Mouse (Mus musculus) liver, adult 2 months (tissue): ENCODE results near the gene Pam16.

Source experiments
- CTCF ChIP-seq: fragments of 200-500 bp; IDR thresholded peaks from 2 replicates; pipeline ENCODE4 v1.5.1; 2011; ENCODE audit warnings: low read depth, low read length, control low read depth
- POLR2A ChIP-seq: fragments of 200-500 bp; IDR thresholded peaks from 2 replicates; pipeline ENCODE4 v1.6.1; 2011; ENCODE audit warnings: low read length, control low read depth; ENCODE audit not compliant: insufficient read depth; ENCODE audit errors: extremely low read depth

DNA sequence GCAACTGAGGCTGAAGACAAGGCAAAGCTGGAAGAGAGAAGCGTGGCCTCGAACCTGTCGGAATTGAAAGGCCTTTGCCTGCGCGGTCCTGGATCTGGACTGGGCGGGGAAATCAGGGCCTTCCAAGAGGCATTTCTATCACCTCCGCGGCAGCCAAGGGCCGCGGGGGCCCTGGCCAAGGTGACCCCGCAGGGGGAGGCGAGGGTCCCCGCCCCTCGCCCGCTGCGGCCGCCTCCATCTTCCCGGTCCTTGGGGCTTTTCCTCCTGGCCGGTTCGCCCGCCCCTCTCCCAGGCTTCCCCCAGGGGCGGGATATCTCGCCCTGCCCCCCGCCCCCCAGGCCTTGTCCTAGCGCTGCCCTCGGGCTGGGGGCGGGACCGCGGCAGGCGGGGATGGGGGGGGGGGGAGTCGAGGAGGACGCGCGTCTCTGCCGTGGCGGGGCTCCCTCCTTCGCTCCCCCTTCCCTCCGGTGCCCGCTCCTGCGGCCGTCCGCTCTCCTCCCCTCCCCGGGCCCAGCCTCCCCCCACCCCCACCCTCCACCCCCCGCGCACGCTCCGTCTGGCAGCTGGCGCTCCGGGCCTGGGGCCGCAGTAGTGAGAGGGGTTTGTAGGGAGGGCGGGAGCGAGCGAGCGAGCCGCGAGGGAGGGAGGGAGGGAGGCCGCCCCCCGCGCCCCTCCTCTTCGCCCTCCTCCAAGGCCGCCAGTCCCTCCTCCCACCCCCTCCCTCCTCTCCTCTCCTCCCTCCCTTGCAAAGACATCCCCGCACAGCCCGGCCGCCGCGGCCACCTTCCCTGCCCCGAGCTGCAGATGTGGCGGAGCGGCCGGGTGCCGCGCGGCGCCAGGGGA lies 30.6 kb downstream of the Pam16 start, which contains the start of gene Glis2:
- no peak for TF ChIP-seq CTCF
- no peak for TF ChIP-seq POLR2A
